Mouse (Mus musculus) heart, adult 2 months (tissue): ENCODE results near the gene Magi2. TPM values are rescaled to one million over a fixed set of nuclear protein-coding genes. Genes with fewer than 3 reads are reported as not detected.

Source experiments
- DNase-seq, 2 experiments: peaks; one replicate each; pipeline ENCODE4 v3.0.0; 2021
- H3K27ac ChIP-seq: fragments of 200-600 bp; 2 replicates; pipeline ENCODE4 v1.8.1; 2022
- H3K27me3 ChIP-seq: fragments of 200-500 bp; 2 replicates; pipeline ENCODE4 v1.6.1; 2012; ENCODE audit warnings: mild to moderate bottlenecking, low read length, inconsistent platforms, mixed read lengths; ENCODE audit not compliant: control insufficient read depth, insufficient read depth
- H3K36me3 ChIP-seq: fragments of 200-500 bp; 2 replicates; pipeline ENCODE4 v1.6.1; 2012; ENCODE audit warnings: low read length, inconsistent platforms; ENCODE audit not compliant: control insufficient read depth, insufficient read depth
- H3K4me1 ChIP-seq: fragments of 200-500 bp; 2 replicates; pipeline ENCODE4 v1.6.1; 2011; ENCODE audit warnings: low read length; ENCODE audit not compliant: control insufficient read depth, insufficient read depth
- H3K4me3 ChIP-seq: fragments of 200-600 bp; 2 replicates; pipeline ENCODE4 v1.8.1; 2022
- H3K79me2 ChIP-seq: fragments of 200-500 bp; replicated peaks from 2 replicates; pipeline ENCODE4 v1.6.1; 2012; ENCODE audit warnings: mild to moderate bottlenecking, inconsistent platforms, low read length, moderate library complexity, mixed read lengths; ENCODE audit not compliant: control insufficient read depth, insufficient read depth
- H3K9ac ChIP-seq: fragments of 200-500 bp; 2 replicates; pipeline ENCODE4 v1.6.1; 2012; ENCODE audit warnings: low read depth, mild to moderate bottlenecking, control low read depth, inconsistent platforms, low read length, mixed read lengths
- CTCF ChIP-seq: fragments of 200-600 bp; IDR thresholded peaks from 2 replicates; pipeline ENCODE4 v1.8.1; 2022; ENCODE audit warnings: antibody characterized with exemption, mild to moderate bottlenecking, moderate library complexity
- EP300 ChIP-seq: fragments of 200-500 bp; IDR thresholded peaks from 2 replicates; pipeline ENCODE4 v1.6.1; 2011; ENCODE audit warnings: low read depth, low read length, control low read depth; ENCODE audit not compliant: insufficient read depth
- POLR2A ChIP-seq: fragments of 200-500 bp; IDR thresholded peaks from 2 replicates; pipeline ENCODE4 v1.6.1; 2011; ENCODE audit warnings: mild to moderate bottlenecking, low read depth, low read length, control low read depth; ENCODE audit not compliant: insufficient read depth
- WGBS: fragments of 180-500 bp; shearing (Covaris S2); methylation state at CpG from one replicate; pipeline ENCODE4 v1.1.7; 2018; 5-methylcytosine and 5-hydroxymethylcytosine counted together
- intact Hi-C: fragments of 180-260 bp; cut with DNase I; formaldehyde crosslinking; loops from one replicate; pipeline ENCODE4 v1.15.1; 2025
- polyA plus RNA-seq: library from polyadenylated mRNA; depleted of rRNA; stranded (reverse); fragments of >200 nt; gene quantifications from 2 replicates; pipeline ENCODE4 v1.2.3, GENCODE M21; 2012
- total RNA-seq, 2 experiments: library from RNA; stranded (reverse); gene quantifications; 2 replicates each; pipeline ENCODE4 v1.2.3; 2021

The Magi2 gene
- total and polyA plus RNA-seq, 3 experiments: 2.0 to 8.2 (median 7.0) TPM

- no peaks in the 10 kb centered on the region for H3K36me3 ChIP-seq
- TF ChIP-seq POLR2A (no peak), EP300 (no peak), CTCF (no peak)
- H3K4me3 ChIP-seq: no peak overlapping the region
- H3K79me2 ChIP-seq: no peaks in the 10 kb centered on the region
- no peak overlapping the region for H3K27ac ChIP-seq
- H3K27me3 ChIP-seq: no peaks in the 10 kb centered on the region
- intact Hi-C loops: no loop called here
- H3K9ac ChIP-seq: no peak overlapping the region
- no peak for DNase-seq
- WGBS: 74% methylated on average over 3 of the region's 3 CpGs
- no peaks in the 10 kb centered on the region for H3K4me1 ChIP-seq
Observed at GRCm38 (mm10) chr5:19292581-19292980, 65.7 kb downstream of the Magi2 start.

- Histone ChIP-seq H3K4me3 (no peak overlapping the region), H3K27me3 (no peaks in the 10 kb centered on the region), H3K27ac (no peak overlapping the region), H3K9ac (no peak overlapping the region), H3K79me2 (no peaks in the 10 kb centered on the region), H3K36me3 (no peaks in the 10 kb centered on the region), H3K4me1 (no peaks in the 10 kb centered on the region)
- intact Hi-C loops: no loop called here
- TF ChIP-seq EP300 (no peak), POLR2A (no peak), CTCF (no peak)
- 86% methylated on average over 6 of the region's 6 CpGs for WGBS
- no peak for DNase-seq
Observed at GRCm38 (mm10) chr5:19306656-19307055, 79.8 kb downstream of the Magi2 start.

GRCm38 (mm10) chr5:19309870-19310269 is 83.0 kb downstream of the Magi2 start:
- no peak overlapping the region for H3K9ac ChIP-seq
- intact Hi-C loops: no loop called here
- H3K79me2 ChIP-seq: no peaks in the 10 kb centered on the region
- TF ChIP-seq CTCF (no peak), EP300 (no peak), POLR2A (no peak)
- WGBS: 45% methylated on average over 1 of the region's 1 CpGs
- no peak for DNase-seq
- no peak overlapping the region for H3K27ac ChIP-seq
- no peaks in the 10 kb centered on the region for H3K36me3 ChIP-seq
- H3K27me3 ChIP-seq: no peaks in the 10 kb centered on the region
- no peak overlapping the region for H3K4me3 ChIP-seq
- no peaks in the 10 kb centered on the region for H3K4me1 ChIP-seq

- Histone ChIP-seq H3K79me2 (no peaks in the 10 kb centered on the region), H3K27me3 (no peaks in the 10 kb centered on the region), H3K4me3 (no peak overlapping the region), H3K9ac (no peak overlapping the region), H3K27ac (no peak overlapping the region), H3K36me3 (no peaks in the 10 kb centered on the region), H3K4me1 (no peaks in the 10 kb centered on the region)
- intact Hi-C loops: no loop called here
- DNase-seq: no peak
- WGBS: 75% methylated on average over 6 of the region's 6 CpGs
- TF ChIP-seq EP300 (no peak), CTCF (no peak), POLR2A (no peak)
Observed at GRCm38 (mm10) chr5:19322532-19322931, 95.7 kb downstream of the Magi2 start.

GRCm38 (mm10) chr5:19337561-19337960 is 110.7 kb downstream of the Magi2 start:
- 66% methylated on average over 2 of the region's 2 CpGs for whole genome bisulfite sequencing
- no peaks in the 10 kb centered on the region for H3K4me1 ChIP-seq
- no peaks in the 10 kb centered on the region for H3K27me3 ChIP-seq
- no peak overlapping the region for H3K9ac ChIP-seq
- H3K27ac ChIP-seq: no peak overlapping the region
- TF ChIP-seq CTCF (no peak), EP300 (no peak), POLR2A (no peak)
- no peaks in the 10 kb centered on the region for H3K79me2 ChIP-seq
- no peak overlapping the region for H3K4me3 ChIP-seq
- intact Hi-C loops: no loop called here
- no peak for DNase-seq
- no peaks in the 10 kb centered on the region for H3K36me3 ChIP-seq

- H3K27ac ChIP-seq: no peak overlapping the region
- TF ChIP-seq EP300 (no peak), POLR2A (no peak), CTCF (no peak)
- WGBS: 72% methylated on average over 1 of the region's 1 CpGs
Observed at GRCm38 (mm10) chr5:19368175-19368574, 141.3 kb downstream of the Magi2 start.

More at GRCm38 (mm10) chr5:19368175-19368574, 141.3 kb downstream of the Magi2 start:
- H3K4me1 ChIP-seq: no peaks in the 10 kb centered on the region
- no peak for DNase-seq
- H3K4me3 ChIP-seq: no peak overlapping the region
- no peaks in the 10 kb centered on the region for H3K79me2 ChIP-seq
- H3K27me3 ChIP-seq: no peaks in the 10 kb centered on the region
- no peak overlapping the region for H3K9ac ChIP-seq
- intact Hi-C loops: no loop called here
- H3K36me3 ChIP-seq: no peaks in the 10 kb centered on the region
